Mouse (Mus musculus) left cerebral cortex, postnatal 10 days (tissue): ENCODE results near the gene Mob3c. TPM values are rescaled to one million over a fixed set of nuclear protein-coding genes. Genes with fewer than 3 reads are reported as not detected.
A peak's percentile ranks its signal among the peaks of the same experiment; 100 is the strongest.

Experiments
- DNase-seq, 2 experiments: peaks; one replicate each; pipeline ENCODE4 v3.0.0; 2021 to 2022; ENCODE audit warnings: low spot score in 2 of 2, mixed read lengths in 1 of 2; ENCODE audit errors: extremely low spot score in 1 of 2
- intact Hi-C: fragments of 180-260 bp; cut with DNase I; formaldehyde crosslinking; loops from one replicate; pipeline ENCODE4 v1.15.1; 2025
- total RNA-seq, 2 experiments: library from RNA; stranded (reverse); gene quantifications; 2 replicates each; pipeline ENCODE4 v1.2.3; 2021

The Mob3c gene
- total RNA-seq, 2 experiments from 2014 or later: 3.8 to 5.8 TPM

GRCm38 (mm10) chr4:115828572-115828902 is 645 bp downstream of the Mob3c start:
- DNase-seq: no peak
- intact Hi-C loops: no loop called here

- no peak for DNase-seq
Measured at GRCm38 (mm10) chr4:115830491-115830890, 2.6 kb downstream of the Mob3c start.

GRCm38 (mm10) chr4:115831221-115831620 is 3.3 kb downstream of the Mob3c start:
- intact Hi-C loops: no loop called here
- DNase-seq: no peak

More at GRCm38 (mm10) chr4:115830491-115830890, 2.6 kb downstream of the Mob3c start:
- intact Hi-C loops: no loop called here

GRCm38 (mm10) chr4:115832040-115832439 is 4.1 kb downstream of the Mob3c start:
- intact Hi-C loops: no loop called here
- no peak for DNase-seq

GRCm38 (mm10) chr4:115835576-115835975 is 7.7 kb downstream of the Mob3c start:
- no peak for DNase-seq
- intact Hi-C loops: no loop called here

- intact Hi-C loops: no loop called here
- no peak for DNase-seq
Measured at GRCm38 (mm10) chr4:115838196-115838595, 10.3 kb downstream of the Mob3c start.

- intact Hi-C loops: no loop called here
- DNase-seq: peak; percentile 88 to 95
Measured at GRCm38 (mm10) chr4:115838696-115839641, 11.1 kb downstream of the Mob3c start, which contains the start of gene Mknk1. Mknk1 (plus strand) TSS chr4:115839198.

- intact Hi-C loops: no loop called here
- no peak for DNase-seq
Measured at GRCm38 (mm10) chr4:115839956-115840355, 12.1 kb downstream of the Mob3c start.

GRCm38 (mm10) chr4:115840842-115841241 is 12.9 kb downstream of the Mob3c start:
- DNase-seq: no peak
- intact Hi-C loops: no loop called here

- DNase-seq: no peak
- intact Hi-C loops: no loop called here
Measured at GRCm38 (mm10) chr4:115846656-115847055, 18.8 kb downstream of the Mob3c start.

GRCm38 (mm10) chr4:115847377-115847776 is 19.5 kb downstream of the Mob3c start:
- DNase-seq: peak in 1 of 2 experiments; percentile 49
- intact Hi-C loops: no loop called here

- DNase-seq: no peak
- intact Hi-C loops: no loop called here
Measured at GRCm38 (mm10) chr4:115848083-115848482, 20.2 kb downstream of the Mob3c start.

GRCm38 (mm10) chr4:115848990-115849677 is 21.2 kb downstream of the Mob3c start:
- intact Hi-C loops: no loop called here
- DNase-seq: no peak

GRCm38 (mm10) chr4:115850111-115850510 is 22.2 kb downstream of the Mob3c start:
- peak in 1 of 2 experiments; percentile 12 for DNase-seq
- intact Hi-C loops: no loop called here

- DNase-seq: peak in 1 of 2 experiments; percentile 5
Measured at GRCm38 (mm10) chr4:115850631-115851030, 22.7 kb downstream of the Mob3c start.

GRCm38 (mm10) chr4:115851569-115851968 is 23.7 kb downstream of the Mob3c start:
- DNase-seq: no peak
- intact Hi-C loops: no loop called here

More at GRCm38 (mm10) chr4:115850631-115851030, 22.7 kb downstream of the Mob3c start:
- intact Hi-C loops: no loop called here

- intact Hi-C loops: no loop called here
- no peak for DNase-seq
Measured at GRCm38 (mm10) chr4:115855100-115855499, 27.2 kb downstream of the Mob3c start.

- intact Hi-C loops: no loop called here
- DNase-seq: no peak
Measured at GRCm38 (mm10) chr4:115855609-115856008, 27.7 kb downstream of the Mob3c start.

- intact Hi-C loops: no loop called here
- no peak for DNase-seq
Measured at GRCm38 (mm10) chr4:115856282-115856681, 28.4 kb downstream of the Mob3c start.
